Mouse (Mus musculus): ENCODE measurements at regions not wholly inside any gene's neighbourhood (a gene's known extent, or its start where the extent isn't known, plus 50 kb on each side); places are given as distances from the start of the nearest gene placed in this dataset.

GRCm38 (mm10) chrX:57869648-57870047 lies 152.9 kb upstream of the Zic3 start:
- Histone ChIP-seq H3K4me3 (no peak overlapping the region), H3K27ac (no peak overlapping the region)
- DNase-seq (ENCODE audit: extremely low spot score in 1 of 2, low spot score in 2 of 2) = no peak
- intact Hi-C loops (cut with DNase I) = no loop called here
- TF ChIP-seq CTCF (IDR thresholded peaks at IDR 0.05) = no peak

- intact Hi-C loops (cut with DNase I) = loop anchor here (2.0 kb wide), 1 partner anchor 122 kb away; no protein-coding TSS in a partner anchor
- H3K27ac ChIP-seq = no peak overlapping the region
- DNase-seq (ENCODE audit: extremely low spot score in 1 of 2, low spot score in 2 of 2) = no peak
- no peak for TF ChIP-seq CTCF (IDR thresholded peaks at IDR 0.05)
- no peak overlapping the region for H3K4me3 ChIP-seq
Observed at GRCm38 (mm10) chrX:57916705-57917104, 105.8 kb upstream of the Zic3 start.

GRCm38 (mm10) chrX:57917441-57918145 lies 104.9 kb upstream of the Zic3 start:
- Histone ChIP-seq H3K27ac (no peak overlapping the region), H3K4me3 (no peak overlapping the region)
- no peak for DNase-seq (ENCODE audit: extremely low spot score in 1 of 2, low spot score in 2 of 2)
- intact Hi-C loops (cut with DNase I) = loop anchor here (2.0 kb wide), 1 partner anchor 121 kb away; no protein-coding TSS in a partner anchor
- TF ChIP-seq CTCF (IDR thresholded peaks at IDR 0.05) = no peak

GRCm38 (mm10) chrX:57918181-57919115 lies 104.1 kb upstream of the Zic3 start:
- TF ChIP-seq CTCF (IDR thresholded peaks at IDR 0.05) = no peak
- intact Hi-C loops (cut with DNase I) = no loop called here
- no peak overlapping the region for H3K4me3 ChIP-seq
- no peak for DNase-seq (ENCODE audit: extremely low spot score in 1 of 2, low spot score in 2 of 2)
- no peak overlapping the region for H3K27ac ChIP-seq

- no peak for DNase-seq (ENCODE audit: extremely low spot score in 1 of 2, low spot score in 2 of 2)
- TF ChIP-seq CTCF (IDR thresholded peaks at IDR 0.05) = no peak
- intact Hi-C loops (cut with DNase I) = loop anchor here (2.0 to 10.0 kb wide), 4 partner anchors 103 to 575 kb away; partner anchors contain the start of gene Zic3
- H3K4me3 ChIP-seq = no peak overlapping the region
- no peak overlapping the region for H3K27ac ChIP-seq
Observed at GRCm38 (mm10) chrX:57919886-57920285, 102.6 kb upstream of the Zic3 start.

- intact Hi-C loops (cut with DNase I) = loop anchor here (2.0 to 10.0 kb wide), 4 partner anchors 102 to 574 kb away; partner anchors contain the start of gene Zic3
- no peak for TF ChIP-seq CTCF (IDR thresholded peaks at IDR 0.05)
- H3K27ac ChIP-seq = no peak overlapping the region
- DNase-seq (ENCODE audit: extremely low spot score in 1 of 2, low spot score in 2 of 2) = no peak
- no peak overlapping the region for H3K4me3 ChIP-seq
Observed at GRCm38 (mm10) chrX:57920376-57920775, 102.1 kb upstream of the Zic3 start.

GRCm38 (mm10) chrX:57921294-57921693 lies 101.2 kb upstream of the Zic3 start:
- Histone ChIP-seq H3K27ac (no peak overlapping the region), H3K4me3 (no peak overlapping the region)
- DNase-seq (ENCODE audit: extremely low spot score in 1 of 2, low spot score in 2 of 2) = no peak
- intact Hi-C loops (cut with DNase I) = loop anchor here (2.0 to 10.0 kb wide), 4 partner anchors 102 to 574 kb away; partner anchors contain the start of gene Zic3
- peak; percentile 20; the same call in 1 of the 2 replicates for TF ChIP-seq CTCF (IDR thresholded peaks at IDR 0.05)

GRCm38 (mm10) chrX:57921821-57922449 lies 100.6 kb upstream of the Zic3 start:
- Histone ChIP-seq H3K4me3 (no peak overlapping the region), H3K27ac (no peak overlapping the region)
- intact Hi-C loops (cut with DNase I) = loop anchor here (2.0 to 10.0 kb wide), 4 partner anchors 101 to 573 kb away; partner anchors contain the start of gene Zic3
- DNase-seq (ENCODE audit: extremely low spot score in 1 of 2, low spot score in 2 of 2) = no peak
- no peak for TF ChIP-seq CTCF (IDR thresholded peaks at IDR 0.05)

- Histone ChIP-seq H3K27ac (no peak overlapping the region), H3K4me3 (no peak overlapping the region)
- peak; percentile 49 for TF ChIP-seq CTCF (IDR thresholded peaks at IDR 0.05)
- no peak for DNase-seq (ENCODE audit: extremely low spot score in 1 of 2, low spot score in 2 of 2)
- intact Hi-C loops (cut with DNase I) = loop anchor here (10.0 kb wide), 2 partner anchors 451 to 571 kb away; no protein-coding TSS in a partner anchor
Observed at GRCm38 (mm10) chrX:57923836-57924235, 98.7 kb upstream of the Zic3 start.

- no peak for TF ChIP-seq CTCF (IDR thresholded peaks at IDR 0.05)
- no peak overlapping the region for H3K4me3 ChIP-seq
Observed at GRCm38 (mm10) chrX:57935621-57936020, 86.9 kb upstream of the Zic3 start.

GRCm38 (mm10) chrX:57938248-57938836 lies 84.2 kb upstream of the Zic3 start:
- DNase-seq (ENCODE audit: extremely low spot score in 1 of 2, low spot score in 2 of 2) = no peak
- Histone ChIP-seq H3K4me3 (no peak overlapping the region), H3K27ac (no peak overlapping the region)
- no peak for TF ChIP-seq CTCF (IDR thresholded peaks at IDR 0.05)
- intact Hi-C loops (cut with DNase I) = no loop called here

More at GRCm38 (mm10) chrX:57935621-57936020, 86.9 kb upstream of the Zic3 start:
- no peak for DNase-seq (ENCODE audit: extremely low spot score in 1 of 2, low spot score in 2 of 2)
- no peak overlapping the region for H3K27ac ChIP-seq
- intact Hi-C loops (cut with DNase I) = no loop called here

Measured in left cerebral cortex, adult 2 months (tissue).